Mouse (Mus musculus) MEL (cell line): ENCODE measurements around the gene Rab3a. TPM values are rescaled to one million over a fixed set of nuclear protein-coding genes. Genes with fewer than 3 reads are reported as not detected.

ENCODE experiments used
- DNase-seq: peaks from one replicate; pipeline ENCODE4 v3.0.0; 2011; ENCODE audit warnings: low read depth, low spot score
- H3K27ac ChIP-seq: 2 replicates; pipeline ENCODE4 v1.5.1; 2012; ENCODE audit warnings: low read depth, mild to moderate bottlenecking, control low read depth, low read length, moderate library complexity; ENCODE audit not compliant: control insufficient read depth
- H3K27me3 ChIP-seq, 2 experiments: fragments of 150-350 bp in 1 of 2; sonication (generic) in 1 of 2; 2 replicates each; pipeline ENCODE4 v1.6.1; 2012; ENCODE audit warnings: low read length in 2 of 2, mild to moderate bottlenecking in 2 of 2, improper control_type of control experiment in 1 of 2, moderate library complexity in 1 of 2; ENCODE audit not compliant: insufficient read depth in 2 of 2, control insufficient read depth in 1 of 2
- H3K36me3 ChIP-seq, 2 experiments: 2 replicates each; pipeline ENCODE4 v1.6.1; 2012 to 2014; ENCODE audit warnings: low read length in 2 of 2, improper control_type of control experiment in 1 of 2, inconsistent platforms in 1 of 2, mild to moderate bottlenecking in 1 of 2; ENCODE audit not compliant: insufficient read depth in 2 of 2, control insufficient read depth in 1 of 2
- H3K4me1 ChIP-seq, 2 experiments: fragments of 150-350 bp in 1 of 2; sonication (generic) in 1 of 2; 2 replicates each; pipeline ENCODE4 v1.6.1; 2012; ENCODE audit warnings: low read length in 2 of 2, improper control_type of control experiment in 1 of 2, mild to moderate bottlenecking in 1 of 2; ENCODE audit not compliant: insufficient read depth in 2 of 2, control insufficient read depth in 1 of 2
- H3K4me3 ChIP-seq, 2 experiments: fragments of 150-350 bp in 1 of 2; sonication (generic) in 1 of 2; 2 replicates each; pipeline ENCODE4 v1.5.1; 2012; ENCODE audit warnings: low read depth in 2 of 2, low read length in 2 of 2, mild to moderate bottlenecking in 2 of 2, moderate library complexity in 2 of 2, control low read depth in 1 of 2, improper control_type of control experiment in 1 of 2; ENCODE audit not compliant: control insufficient read depth in 1 of 2, insufficient read depth in 1 of 2
- H3K79me2 ChIP-seq: 2 replicates; pipeline ENCODE4 v1.6.1; 2012; ENCODE audit warnings: mild to moderate bottlenecking, low read length, moderate library complexity; ENCODE audit not compliant: control insufficient read depth, poor library complexity, insufficient read depth
- H3K9ac ChIP-seq: 2 replicates; pipeline ENCODE4 v1.6.1; 2012; ENCODE audit warnings: low read depth, mild to moderate bottlenecking, control low read depth, low read length, moderate library complexity; ENCODE audit not compliant: control insufficient read depth, poor library complexity, severe bottlenecking
- H3K9me3 ChIP-seq: fragments of 150-350 bp; sonication (generic); replicated peaks from 2 replicates; pipeline ENCODE4 v1.6.1; 2012; ENCODE audit warnings: mild to moderate bottlenecking, low read length, improper control_type of control experiment, moderate library complexity; ENCODE audit not compliant: insufficient read depth
- BHLHE40 ChIP-seq: IDR thresholded peaks from 2 replicates; pipeline ENCODE4 v1.6.1; 2012; ENCODE audit warnings: low read depth, mild to moderate bottlenecking, inconsistent platforms, low read length, improper control_type of control experiment, borderline replicate concordance
- CHD2 ChIP-seq: IDR thresholded peaks from 2 replicates; pipeline ENCODE4 v1.6.1; 2011; ENCODE audit warnings: low read length, improper control_type of control experiment
- E2F4 ChIP-seq: IDR thresholded peaks from 2 replicates; pipeline ENCODE4 v1.6.1; 2011; ENCODE audit warnings: low read depth, low read length, improper control_type of control experiment, borderline replicate concordance
- ELF1 ChIP-seq: IDR thresholded peaks from 2 replicates; pipeline ENCODE4 v1.6.1; 2014; ENCODE audit warnings: low read depth, mild to moderate bottlenecking, inconsistent platforms, low read length, improper control_type of control experiment, moderate library complexity
- EP300 ChIP-seq, 2 experiments: IDR thresholded peaks; 2 replicates each; pipeline ENCODE4 v1.6.1; 2011; ENCODE audit warnings: improper control_type of control experiment in 2 of 2, low read length in 2 of 2, low read depth in 1 of 2, mild to moderate bottlenecking in 1 of 2
- ETS1 ChIP-seq: IDR thresholded peaks from 2 replicates; pipeline ENCODE4 v1.6.1; 2012; ENCODE audit warnings: low read depth, mild to moderate bottlenecking, inconsistent platforms, low read length, improper control_type of control experiment, moderate library complexity
- GABPA ChIP-seq: IDR thresholded peaks from 2 replicates; pipeline ENCODE4 v1.6.1; 2012; ENCODE audit warnings: low read depth, mild to moderate bottlenecking, inconsistent platforms, low read length, improper control_type of control experiment, moderate library complexity
- GATA1 ChIP-seq: IDR thresholded peaks from 2 replicates; pipeline ENCODE4 v1.6.1; 2011; ENCODE audit warnings: low read depth, low read length, improper control_type of control experiment
- JUND ChIP-seq: IDR thresholded peaks from 2 replicates; pipeline ENCODE4 v1.6.1; 2011; ENCODE audit warnings: low read depth, mild to moderate bottlenecking, improper control_type of control experiment, low read length
- KAT2A ChIP-seq: conservative IDR thresholded peaks from 2 replicates; pipeline ENCODE4 v1.6.1; 2012; ENCODE audit warnings: low read depth, low read length, improper control_type of control experiment, inconsistent platforms
- MAFK ChIP-seq: IDR thresholded peaks from 2 replicates; pipeline ENCODE4 v1.6.1; 2011; ENCODE audit warnings: low read depth, mild to moderate bottlenecking, low read length, improper control_type of control experiment, borderline replicate concordance
- MAX ChIP-seq: IDR thresholded peaks from 2 replicates; pipeline ENCODE4 v1.6.1; 2011; ENCODE audit warnings: low read length, improper control_type of control experiment
- MAZ ChIP-seq: IDR thresholded peaks from 2 replicates; pipeline ENCODE4 v1.6.1; 2012; ENCODE audit warnings: low read depth, mild to moderate bottlenecking, inconsistent platforms, low read length, improper control_type of control experiment
- MEF2A ChIP-seq: IDR thresholded peaks from 2 replicates; pipeline ENCODE4 v1.6.1; 2014; ENCODE audit warnings: low read depth, mild to moderate bottlenecking, inconsistent platforms, low read length, improper control_type of control experiment; ENCODE audit not compliant: poor library complexity, insufficient replicate concordance, severe bottlenecking; ENCODE audit errors: extremely low read depth
- MXI1 ChIP-seq: IDR thresholded peaks from 2 replicates; pipeline ENCODE4 v1.6.1; 2011; ENCODE audit warnings: mild to moderate bottlenecking, low read depth, low read length, improper control_type of control experiment
- MYB ChIP-seq: IDR thresholded peaks from 2 replicates; pipeline ENCODE4 v1.6.1; 2011; ENCODE audit warnings: mild to moderate bottlenecking, low read depth, low read length, improper control_type of control experiment
- MYC ChIP-seq: IDR thresholded peaks from 2 replicates; pipeline ENCODE4 v1.6.1; 2011; ENCODE audit warnings: low read depth, mild to moderate bottlenecking, low read length, improper control_type of control experiment, moderate library complexity
- NELFE ChIP-seq: IDR thresholded peaks from 2 replicates; pipeline ENCODE4 v1.6.1; 2011; ENCODE audit warnings: low read depth, low read length, improper control_type of control experiment
- NRF1 ChIP-seq: IDR thresholded peaks from 2 replicates; pipeline ENCODE4 v1.6.1; 2014; ENCODE audit warnings: low read depth, mild to moderate bottlenecking, inconsistent platforms, low read length, improper control_type of control experiment, moderate library complexity; ENCODE audit not compliant: poor library complexity, insufficient read depth, severe bottlenecking
- POLR2AphosphoS2 ChIP-seq: IDR thresholded peaks from 2 replicates; pipeline ENCODE4 v1.6.1; 2011; ENCODE audit warnings: low read length, improper control_type of control experiment
- RAD21 ChIP-seq: IDR thresholded peaks from 2 replicates; pipeline ENCODE4 v1.6.1; 2011; ENCODE audit warnings: mild to moderate bottlenecking, low read depth, low read length, improper control_type of control experiment
- RCOR1 ChIP-seq: IDR thresholded peaks from 2 replicates; pipeline ENCODE4 v1.6.1; 2012; ENCODE audit warnings: low read depth, mild to moderate bottlenecking, inconsistent platforms, low read length, improper control_type of control experiment
- SIN3A ChIP-seq: IDR thresholded peaks from 2 replicates; pipeline ENCODE4 v1.6.1; 2012; ENCODE audit warnings: low read length, improper control_type of control experiment, inconsistent platforms
- TCF12 ChIP-seq: IDR thresholded peaks from 2 replicates; pipeline ENCODE4 v1.6.1; 2014; ENCODE audit warnings: low read depth, mild to moderate bottlenecking, inconsistent platforms, low read length, improper control_type of control experiment, moderate library complexity
- USF1 ChIP-seq: IDR thresholded peaks from 2 replicates; pipeline ENCODE4 v1.6.1; 2014; ENCODE audit warnings: low read depth, mild to moderate bottlenecking, inconsistent platforms, low read length, improper control_type of control experiment, moderate library complexity
- ZC3H11A ChIP-seq: IDR thresholded peaks from 2 replicates; pipeline ENCODE4 v1.6.1; 2012; ENCODE audit warnings: low read depth, mild to moderate bottlenecking, inconsistent platforms, low read length, improper control_type of control experiment
- ZKSCAN1 ChIP-seq: IDR thresholded peaks from 2 replicates; pipeline ENCODE4 v1.6.1; 2012; ENCODE audit warnings: low read depth, mild to moderate bottlenecking, inconsistent platforms, low read length, improper control_type of control experiment, moderate library complexity
- ZMIZ1 ChIP-seq: IDR thresholded peaks from 2 replicates; pipeline ENCODE4 v1.6.1; 2012; ENCODE audit warnings: low read depth, mild to moderate bottlenecking, inconsistent platforms, low read length, improper control_type of control experiment, moderate library complexity
- polyA plus RNA-seq, 2 experiments: library from polyadenylated mRNA; stranded (reverse) in 1 of 2; unstranded in 1 of 2; fragments of >175 nt in 1 of 2; fragments of >200 nt in 1 of 2; gene quantifications; 2 replicates each; pipeline versions ENCODE4 v1.2.1 to v1.2.4; 2012; ENCODE audit warnings: low replicate concordance in 2 of 2, low read depth in 1 of 2; ENCODE audit not compliant: insufficient read length in 2 of 2, insufficient read depth in 1 of 2, missing spikeins in 1 of 2
- total RNA-seq: library from RNA; depleted of rRNA; stranded (reverse); fragments of 300-350 nt; gene quantifications from 2 replicates; pipeline ENCODE4 v1.2.3, GENCODE M21; 2012

Rab3a gene
- total and polyA plus RNA-seq, 3 experiments: 1.8 to 5.6 TPM; not detected in 1

DNA sequence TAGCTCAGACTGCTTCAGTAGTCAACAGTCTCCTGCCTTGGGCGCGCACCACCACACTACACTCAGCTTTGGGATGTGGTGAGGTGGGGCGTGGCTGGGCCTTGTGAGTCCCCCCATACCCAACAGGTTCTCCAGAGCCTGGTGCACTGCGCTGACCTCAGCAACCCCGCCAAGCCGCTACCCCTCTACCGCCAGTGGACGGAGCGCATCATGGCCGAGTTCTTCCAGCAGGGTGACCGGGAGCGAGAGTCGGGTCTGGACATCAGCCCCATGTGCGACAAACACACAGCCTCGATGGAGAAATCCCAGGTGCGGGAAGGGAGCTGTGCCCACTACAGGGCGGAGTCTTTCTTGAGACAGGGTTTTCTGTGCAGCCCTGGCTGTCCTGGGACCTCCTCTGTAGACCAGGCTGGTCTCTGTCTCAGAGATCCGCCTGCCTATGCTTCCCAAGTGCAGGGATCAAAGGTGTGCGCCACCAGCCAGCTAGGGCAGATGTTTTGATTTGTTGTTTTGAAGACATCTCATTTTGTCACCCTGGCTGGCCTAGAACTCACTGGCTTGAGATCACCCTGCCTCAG is 5.3 kb upstream of the Rab3a start:
- DNase-seq: no peak
- Histone ChIP-seq H3K36me3 (peaks cover 0 to 15% of the 10 kb centered on the region in 2 experiments; a peak in 2 of 4 replicates), H3K9me3 (no peaks in the 10 kb centered on the region), H3K4me1 (peaks cover 3 to 13% of the 10 kb centered on the region in 2 experiments; a peak in 3 of 4 replicates), H3K27ac (no peak overlapping the region), H3K79me2 (no peaks in the 10 kb centered on the region; the same call in 1 of the 2 replicates), H3K27me3 (no peaks in the 10 kb centered on the region), H3K4me3 (no peak overlapping the region), H3K9ac (no peak overlapping the region)
- TF ChIP-seq MYC (no peak), ZC3H11A (no peak), NRF1 (no peak), CHD2 (no peak), GATA1 (no peak), E2F4 (no peak), MAZ (no peak), MAX (no peak), ZKSCAN1 (no peak), EP300 (IDR thresholded peaks at IDR 0.05; ENCODE audit: low read depth in 1 of 2, low read length in 2 of 2) (no peak), KAT2A (no peak), RCOR1 (no peak), ELF1 (no peak), MXI1 (no peak), MAFK (no peak), TCF12 (no peak), NELFE (no peak), ETS1 (no peak)

DNA sequence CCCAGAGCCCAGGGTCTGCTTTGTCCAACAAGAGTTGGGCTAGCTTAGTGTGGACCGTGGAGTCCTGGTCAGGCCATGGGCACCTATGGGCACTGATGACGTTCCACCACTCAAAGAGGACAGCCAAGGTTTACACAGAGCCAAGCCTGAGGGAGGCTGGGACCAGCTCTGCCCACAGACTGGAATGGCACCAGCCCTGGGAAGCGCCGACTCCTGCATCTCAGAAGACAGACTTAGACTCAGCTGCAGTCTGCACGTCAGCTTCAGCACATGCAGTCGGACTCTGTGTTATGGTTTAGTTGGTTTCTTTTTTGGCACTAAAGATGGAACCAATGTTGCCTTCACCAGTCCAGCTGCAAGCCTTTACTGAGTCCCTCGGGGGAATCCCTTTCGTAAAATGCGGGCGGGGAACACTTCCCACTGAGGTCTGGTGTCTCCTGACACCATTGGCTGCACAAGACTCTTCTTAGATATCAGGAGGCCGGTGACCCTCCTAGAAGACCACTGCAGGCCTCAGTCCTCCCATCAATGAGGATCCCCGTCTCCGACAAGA is 4.3 kb upstream of the Rab3a start:
- TF ChIP-seq POLR2AphosphoS2 (no peak), KAT2A (no peak), NRF1 (no peak), RCOR1 (no peak), ELF1 (no peak), JUND (no peak), EP300 (IDR thresholded peaks at IDR 0.05; ENCODE audit: low read depth in 1 of 2, low read length in 2 of 2) (no peak), GABPA (no peak), BHLHE40 (no peak), RAD21 (no peak), SIN3A (no peak), ZMIZ1 (no peak), MEF2A (no peak), MAFK (no peak), CHD2 (no peak), MYB (no peak), TCF12 (no peak), USF1 (no peak)
- DNase-seq: no peak
- H3K4me3 ChIP-seq: no peak overlapping the region
- no peak overlapping the region for H3K27ac ChIP-seq
- peaks cover 3 to 15% of the 10 kb centered on the region in 2 experiments; a peak in 3 of 4 replicates for H3K4me1 ChIP-seq
- peaks cover 0 to 15% of the 10 kb centered on the region in 2 experiments; a peak in 2 of 4 replicates for H3K36me3 ChIP-seq
- H3K9me3 ChIP-seq: no peaks in the 10 kb centered on the region
- H3K9ac ChIP-seq: no peak overlapping the region
- H3K79me2 ChIP-seq: no peaks in the 10 kb centered on the region; the same call in 1 of the 2 replicates
- no peaks in the 10 kb centered on the region for H3K27me3 ChIP-seq
